Mouse (Mus musculus) CH12.LX (cell line): Measurements from ENCODE around the gene Hist2h4. TPM values are rescaled to one million over a fixed set of nuclear protein-coding genes. Genes with fewer than 3 reads are reported as not detected.

Experiments
- DNase-seq: peaks from one replicate; pipeline ENCODE4 v3.0.0-alpha.2; 2013; ENCODE audit errors: extremely low read depth
- H3K27ac ChIP-seq: 2 replicates; pipeline ENCODE4 v1.5.1; 2012; ENCODE audit warnings: low read depth, mild to moderate bottlenecking, control low read depth, moderate library complexity; ENCODE audit not compliant: insufficient read depth
- H3K27me3 ChIP-seq: replicated peaks from 2 replicates; pipeline ENCODE3; 2012; ENCODE audit warnings: inconsistent platforms
- H3K36me3 ChIP-seq, 2 experiments: replicated peaks in 1 of 2; 2 replicates each; pipeline versions ENCODE3 to v1.6.1; 2012; ENCODE audit warnings: inconsistent platforms in 1 of 2, low read length in 1 of 2, mild to moderate bottlenecking in 1 of 2, mixed read lengths in 1 of 2, moderate library complexity in 1 of 2; ENCODE audit not compliant: control insufficient read depth in 1 of 2, insufficient read depth in 1 of 2
- H3K4me1 ChIP-seq, 2 experiments: 2 replicates each; pipeline ENCODE4 v1.6.1; 2012; ENCODE audit warnings: inconsistent platforms in 1 of 2, moderate library complexity in 1 of 2; ENCODE audit not compliant: insufficient read depth in 2 of 2, control insufficient read depth in 1 of 2
- H3K4me2 ChIP-seq: 2 replicates; pipeline ENCODE4 v1.6.1; 2012; ENCODE audit warnings: low read depth, mild to moderate bottlenecking, control low read depth; ENCODE audit not compliant: poor library complexity, insufficient read depth, severe bottlenecking
- H3K4me3 ChIP-seq, 3 experiments: fragments of 150-350 bp in 1 of 3; sonication (generic) in 1 of 3; replicated peaks in 1 of 3; 2 replicates each; pipeline versions ENCODE3 to v1.5.1; 2011 to 2012; ENCODE audit warnings: low read depth in 2 of 3, low read length in 2 of 3, mild to moderate bottlenecking in 2 of 3, moderate library complexity in 2 of 3, control low read depth in 1 of 3, improper control_type of control experiment in 1 of 3, inconsistent platforms in 1 of 3, mixed read lengths in 1 of 3; ENCODE audit not compliant: poor library complexity in 1 of 3
- H3K79me2 ChIP-seq: replicated peaks from 2 replicates; pipeline ENCODE4 v1.6.1; 2012; ENCODE audit warnings: mild to moderate bottlenecking, moderate library complexity; ENCODE audit not compliant: control insufficient read depth, poor library complexity, insufficient read depth, severe bottlenecking; ENCODE audit errors: extremely low read depth
- H3K9ac ChIP-seq: 2 replicates; pipeline ENCODE4 v1.6.1; 2012; ENCODE audit warnings: low read depth, mild to moderate bottlenecking, control low read depth, moderate library complexity; ENCODE audit not compliant: insufficient read depth
- H3K9me3 ChIP-seq: replicated peaks from 2 replicates; pipeline ENCODE3; 2012; ENCODE audit warnings: low read length, inconsistent platforms, mixed read lengths
- CHD1 ChIP-seq: IDR thresholded peaks from 2 replicates; pipeline ENCODE4 v1.6.1; 2012; ENCODE audit warnings: low read depth, low read length, improper control_type of control experiment, inconsistent platforms
- CHD2 ChIP-seq: IDR thresholded peaks from 2 replicates; pipeline ENCODE4 v1.6.1; 2011; ENCODE audit warnings: low read length, improper control_type of control experiment
- ELF1 ChIP-seq: IDR thresholded peaks from 2 replicates; pipeline ENCODE4 v1.6.1; 2014; ENCODE audit warnings: low read depth, mild to moderate bottlenecking, inconsistent platforms, low read length, improper control_type of control experiment
- ETS1 ChIP-seq: conservative IDR thresholded peaks from 2 replicates; pipeline ENCODE4 v1.6.1; 2012; ENCODE audit warnings: low read depth, mild to moderate bottlenecking, inconsistent platforms, low read length, improper control_type of control experiment, moderate library complexity
- GABPA ChIP-seq: IDR thresholded peaks from 2 replicates; pipeline ENCODE4 v1.6.1; 2012; ENCODE audit warnings: low read depth, low read length, improper control_type of control experiment, inconsistent platforms; ENCODE audit not compliant: insufficient replicate concordance
- JUN ChIP-seq: IDR thresholded peaks from 2 replicates; pipeline ENCODE4 v1.6.1; 2011; ENCODE audit warnings: low read depth, mild to moderate bottlenecking, low read length, improper control_type of control experiment, moderate library complexity; ENCODE audit not compliant: insufficient read depth
- MAFK ChIP-seq: IDR thresholded peaks from 2 replicates; pipeline ENCODE4 v1.6.1; 2011; ENCODE audit warnings: low read length, improper control_type of control experiment; ENCODE audit not compliant: insufficient replicate concordance
- MAX ChIP-seq: IDR thresholded peaks from 2 replicates; pipeline ENCODE4 v1.6.1; 2011; ENCODE audit warnings: low read length, improper control_type of control experiment
- MAZ ChIP-seq: IDR thresholded peaks from 2 replicates; pipeline ENCODE4 v1.6.1; 2012; ENCODE audit warnings: low read depth, mild to moderate bottlenecking, inconsistent platforms, low read length, improper control_type of control experiment, moderate library complexity
- MEF2A ChIP-seq: IDR thresholded peaks from 2 replicates; pipeline ENCODE4 v1.6.1; 2014; ENCODE audit warnings: low read depth, mild to moderate bottlenecking, inconsistent platforms, low read length, improper control_type of control experiment, borderline replicate concordance
- NELFE ChIP-seq: IDR thresholded peaks from 2 replicates; pipeline ENCODE4 v1.6.1; 2011; ENCODE audit warnings: low read depth, low read length, improper control_type of control experiment
- NRF1 ChIP-seq: IDR thresholded peaks from 2 replicates; pipeline ENCODE4 v1.6.1; 2014; ENCODE audit warnings: low read depth, mild to moderate bottlenecking, inconsistent platforms, low read length, improper control_type of control experiment, moderate library complexity
- PAX5 ChIP-seq: IDR thresholded peaks from 2 replicates; pipeline ENCODE4 v1.6.1; 2012; ENCODE audit warnings: low read length, inconsistent platforms, mixed read lengths
- POLR2AphosphoS2 ChIP-seq: IDR thresholded peaks from 2 replicates; pipeline ENCODE4 v1.6.1; 2011; ENCODE audit warnings: low read depth, low read length, improper control_type of control experiment
- RAD21 ChIP-seq: IDR thresholded peaks from 2 replicates; pipeline ENCODE4 v1.6.1; 2011; ENCODE audit warnings: low read depth, mild to moderate bottlenecking, low read length, improper control_type of control experiment, moderate library complexity
- SIN3A ChIP-seq: IDR thresholded peaks from 2 replicates; pipeline ENCODE4 v1.6.1; 2012; ENCODE audit warnings: low read length, improper control_type of control experiment, inconsistent platforms
- SMC3 ChIP-seq: IDR thresholded peaks from 2 replicates; pipeline ENCODE4 v1.6.1; 2011; ENCODE audit warnings: low read depth, low read length, improper control_type of control experiment
- USF1 ChIP-seq: IDR thresholded peaks from 2 replicates; pipeline ENCODE4 v1.6.1; 2014; ENCODE audit warnings: low read depth, mild to moderate bottlenecking, inconsistent platforms, low read length, improper control_type of control experiment
- USF2 ChIP-seq: conservative IDR thresholded peaks from 2 replicates; pipeline ENCODE4 v1.6.1; 2011; ENCODE audit warnings: low read depth, low read length, improper control_type of control experiment
- ZC3H11A ChIP-seq: IDR thresholded peaks from 2 replicates; pipeline ENCODE4 v1.6.1; 2012; ENCODE audit warnings: low read depth, mild to moderate bottlenecking, inconsistent platforms, low read length, improper control_type of control experiment
- ZKSCAN1 ChIP-seq: IDR thresholded peaks from 2 replicates; pipeline ENCODE4 v1.6.1; 2012; ENCODE audit warnings: low read depth, inconsistent platforms, low read length, improper control_type of control experiment, borderline replicate concordance
- ZMIZ1 ChIP-seq: IDR thresholded peaks from 2 replicates; pipeline ENCODE4 v1.6.1; 2012; ENCODE audit warnings: low read depth, mild to moderate bottlenecking, inconsistent platforms, low read length, improper control_type of control experiment
- ZNF384 ChIP-seq: IDR thresholded peaks from 2 replicates; pipeline ENCODE4 v1.6.1; 2012; ENCODE audit warnings: low read depth, low read length, improper control_type of control experiment, inconsistent platforms
- dilution Hi-C: fragments of 300-500 bp; cut with MboI; formaldehyde crosslinking; loops from 2 replicates; pipeline ENCODE4 v1.14.3; 2020; ENCODE audit warnings: low sequenced_read_pairs; ENCODE audit not compliant: extremely low pct_unique_long_range_greater_than_20kb, extremely low pct_ligation_motif_present
- in situ Hi-C: fragments of 300-500 bp; cut with MboI; formaldehyde crosslinking; loops from 3 replicates; pipeline ENCODE4 v1.14.3; 2019; ENCODE audit warnings: low sequenced_read_pairs, low pct_ligation_motif_present, low pct_unique_long_range_greater_than_20kb, mixed read lengths
- polyA plus RNA-seq: library from polyadenylated mRNA; unstranded; fragments of >175 nt; gene quantifications from 2 replicates; pipeline ENCODE4 v1.2.1, GENCODE M21; 2012; ENCODE audit warnings: low read depth; ENCODE audit not compliant: insufficient read length
- total RNA-seq, 2 experiments: library from RNA; depleted of rRNA; stranded (reverse); fragments of 300-350 nt in 1 of 2; fragments of >200 nt in 1 of 2; gene quantifications; 2 replicates each; pipeline ENCODE4 v1.2.3; 2012 to 2014

Gene Hist2h4
- total and polyA plus RNA-seq, 3 experiments = 0.91 to 116 (median 2.5) TPM

DNA sequence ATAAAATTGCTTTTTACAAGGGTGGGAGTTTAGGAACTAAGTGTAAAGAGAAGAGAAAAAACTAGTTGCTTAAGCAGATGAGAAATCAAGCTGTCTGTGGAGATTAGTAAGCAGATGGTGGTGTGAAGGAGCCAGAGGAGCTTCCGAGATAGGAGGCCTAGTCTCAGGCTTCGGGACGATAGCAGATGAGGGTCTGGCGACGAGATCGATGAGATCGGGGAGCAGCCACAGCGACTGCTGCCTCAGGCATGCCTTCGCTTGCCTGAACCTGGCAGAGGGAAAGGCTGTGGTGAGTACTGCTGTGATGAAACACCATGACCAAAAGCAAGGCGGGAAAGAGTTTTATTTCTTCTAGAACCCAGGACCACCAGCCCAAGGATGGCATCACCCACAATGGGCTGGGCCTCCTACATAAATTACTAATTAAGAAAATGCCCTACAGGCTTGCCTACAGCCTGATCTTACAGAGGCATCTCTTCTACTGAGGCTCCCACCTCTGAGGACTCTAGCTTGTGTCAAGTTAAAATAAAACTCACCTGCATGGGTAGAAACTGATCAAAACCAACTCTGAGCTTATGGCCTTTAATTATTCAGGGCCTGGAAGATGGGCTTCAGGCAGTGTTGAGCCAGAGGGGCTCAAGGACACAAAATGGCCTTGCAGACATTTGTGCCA is 8.3 kb downstream of the Hist2h4 start (continued):
- TF ChIP-seq USF2 (no peak), MAFK (no peak), CHD2 (no peak), RAD21 (no peak), ELF1 (peak; percentile 59), USF1 (no peak), ZKSCAN1 (no peak), ZNF384 (no peak), MAZ (no peak), PAX5 (no peak), NELFE (no peak), MEF2A (no peak)
- TF ChIP-seq, all 38 proteins: peak for 6

DNA sequence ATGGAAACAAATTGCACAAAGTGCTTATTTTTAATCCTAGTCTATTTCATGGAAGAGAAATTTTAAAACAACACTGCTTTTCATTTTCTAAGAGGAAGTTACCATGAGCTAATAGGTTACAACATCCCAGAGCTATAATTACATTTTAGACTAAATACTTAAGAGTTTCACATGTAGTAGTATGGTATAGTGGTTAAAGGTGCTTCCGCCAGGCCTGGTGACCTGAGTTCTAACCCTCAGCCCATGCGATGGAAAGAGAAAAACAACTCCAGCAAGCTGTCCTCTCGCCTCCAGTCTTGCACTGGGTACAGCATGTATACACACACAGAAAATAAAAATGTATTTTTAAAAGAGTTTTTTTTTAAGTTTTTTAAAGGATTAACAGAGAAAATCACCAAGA is 11.3 kb downstream of the Hist2h4 start:
- in situ Hi-C loops (no loop called here), dilution Hi-C loops (no loop called here)
- Histone ChIP-seq H3K79me2 (no peaks in the 10 kb centered on the region), H3K9ac (no peak overlapping the region), H3K27me3 (no peaks in the 10 kb centered on the region), H3K36me3 (no peaks in the 10 kb centered on the region), H3K4me1 (peaks cover 8 to 35% of the 10 kb centered on the region in 2 experiments), H3K4me3 (no peak overlapping the region), H3K9me3 (no peaks in the 10 kb centered on the region), H3K27ac (no peak overlapping the region), H3K4me2 (no peak overlapping the region)
- TF ChIP-seq JUN (no peak), USF1 (no peak), ZNF384 (no peak), MAX (no peak), CHD1 (no peak), RAD21 (no peak), ETS1 (no peak)
- no peak for DNase-seq

DNA sequence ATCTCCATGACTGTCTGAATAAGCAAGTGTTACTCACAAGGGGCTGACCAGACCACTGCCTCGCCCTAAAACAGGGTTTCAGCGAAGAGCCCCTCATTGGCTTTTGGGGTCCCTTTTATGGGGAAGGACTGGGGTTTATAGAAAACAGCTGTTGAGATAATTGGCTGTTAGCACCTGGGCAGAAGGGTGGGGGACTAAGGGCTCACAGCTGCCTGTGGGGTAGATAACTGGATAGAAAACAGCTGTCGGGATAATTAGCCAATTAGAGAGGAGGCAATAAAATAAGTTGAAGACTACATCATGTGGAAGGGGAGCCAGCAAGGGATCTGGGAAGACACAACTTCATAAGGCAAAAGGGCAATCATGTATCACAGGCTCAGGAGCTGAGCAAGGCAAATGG is 12.2 kb downstream of the Hist2h4 start:
- no peaks in the 10 kb centered on the region for H3K27me3 ChIP-seq
- H3K36me3 ChIP-seq = no peaks in the 10 kb centered on the region
- no peak overlapping the region for H3K4me3 ChIP-seq
- no peaks in the 10 kb centered on the region for H3K79me2 ChIP-seq
- in situ Hi-C loops = no loop called here
- TF ChIP-seq CHD2 (no peak), NRF1 (no peak), ZC3H11A (no peak), ELF1 (no peak), POLR2AphosphoS2 (no peak), MAFK (no peak), ZMIZ1 (no peak), SMC3 (no peak), GABPA (no peak), SIN3A (no peak)
- peaks cover 5 to 29% of the 10 kb centered on the region in 2 experiments for H3K4me1 ChIP-seq
- H3K9me3 ChIP-seq = no peaks in the 10 kb centered on the region
- H3K4me2 ChIP-seq = no peak overlapping the region
- no peak overlapping the region for H3K9ac ChIP-seq
- no peak overlapping the region for H3K27ac ChIP-seq
- dilution Hi-C loops = no loop called here
- no peak for DNase-seq
